Mouse (Mus musculus): ENCODE data around the gene Hba-x. TPM values are rescaled to one million over a fixed set of nuclear protein-coding genes. Genes with fewer than 3 reads are reported as not detected.

The Hba-x gene
- total RNA-seq, 2 experiments from 2014 or later, result not detected

- no peak for DNase-seq (ENCODE audit: low spot score)
- intact Hi-C loops (cut with DNase I), result no loop called here
These were observed 30.6 kb upstream of the Hba-x start for GRCm38 (mm10) chr11:32245614-32246013.

GRCm38 (mm10) chr11:32247068-32247467 is 29.1 kb upstream of the Hba-x start:
- no peak for DNase-seq (ENCODE audit: low spot score)
- intact Hi-C loops (cut with DNase I), result no loop called here

- DNase-seq (ENCODE audit: low spot score), result no peak
- intact Hi-C loops (cut with DNase I), result no loop called here
These were observed 27.9 kb upstream of the Hba-x start for GRCm38 (mm10) chr11:32248350-32248749.

GRCm38 (mm10) chr11:32250880-32251763 is 25.1 kb upstream of the Hba-x start:
- no peak for DNase-seq (ENCODE audit: low spot score)
- intact Hi-C loops (cut with DNase I), result no loop called here

- DNase-seq (ENCODE audit: low spot score), result no peak
- intact Hi-C loops (cut with DNase I), result no loop called here
These were observed 23.1 kb upstream of the Hba-x start for GRCm38 (mm10) chr11:32253121-32253520.

- intact Hi-C loops (cut with DNase I), result no loop called here
- DNase-seq (ENCODE audit: low spot score), result no peak
These were observed 20.1 kb upstream of the Hba-x start for GRCm38 (mm10) chr11:32256146-32256545.

GRCm38 (mm10) chr11:32256566-32256965 is 19.6 kb upstream of the Hba-x start:
- intact Hi-C loops (cut with DNase I), result no loop called here
- DNase-seq (ENCODE audit: low spot score), result no peak

- intact Hi-C loops (cut with DNase I), result no loop called here
- no peak for DNase-seq (ENCODE audit: low spot score)
These were observed 13.4 kb upstream of the Hba-x start for GRCm38 (mm10) chr11:32262674-32263415.

GRCm38 (mm10) chr11:32265117-32265738 is 11.0 kb upstream of the Hba-x start:
- intact Hi-C loops (cut with DNase I), result no loop called here
- DNase-seq (ENCODE audit: low spot score), result no peak

GRCm38 (mm10) chr11:32266194-32266593 is 10.0 kb upstream of the Hba-x start:
- intact Hi-C loops (cut with DNase I), result no loop called here
- no peak for DNase-seq (ENCODE audit: low spot score)

- no peak for DNase-seq (ENCODE audit: low spot score)
- intact Hi-C loops (cut with DNase I), result no loop called here
These were observed 9.4 kb upstream of the Hba-x start for GRCm38 (mm10) chr11:32266776-32267175.

- peak; percentile 93 for DNase-seq (ENCODE audit: low spot score)
- intact Hi-C loops (cut with DNase I), result no loop called here
These were observed 8.9 kb upstream of the Hba-x start, which contains the start of gene Nprl3 for GRCm38 (mm10) chr11:32267188-32267884. Gene Nprl3 (minus strand): TSS chr11:32267707.

GRCm38 (mm10) chr11:32267964-32268363 is 8.2 kb upstream of the Hba-x start:
- DNase-seq (ENCODE audit: low spot score), result no peak
- intact Hi-C loops (cut with DNase I), result no loop called here

GRCm38 (mm10) chr11:32268952-32269351 is 7.2 kb upstream of the Hba-x start:
- no peak for DNase-seq (ENCODE audit: low spot score)
- intact Hi-C loops (cut with DNase I), result no loop called here

- DNase-seq (ENCODE audit: low spot score), result no peak
These were observed 5.0 kb upstream of the Hba-x start for GRCm38 (mm10) chr11:32271178-32271577.

GRCm38 (mm10) chr11:32277736-32278457 is 1.7 kb downstream of the Hba-x start:
- intact Hi-C loops (cut with DNase I), result no loop called here
- DNase-seq (ENCODE audit: low spot score), result no peak

More at GRCm38 (mm10) chr11:32271178-32271577, 5.0 kb upstream of the Hba-x start:
- intact Hi-C loops (cut with DNase I), result no loop called here

GRCm38 (mm10) chr11:32278458-32278957 is 2.3 kb downstream of the Hba-x start:
- DNase-seq (ENCODE audit: low spot score), result no peak
- intact Hi-C loops (cut with DNase I), result no loop called here

GRCm38 (mm10) chr11:32280646-32281045 is 4.4 kb downstream of the Hba-x start:
- no peak for DNase-seq (ENCODE audit: low spot score)
- intact Hi-C loops (cut with DNase I), result no loop called here
